Mouse (Mus musculus) left cerebral cortex, adult 6 months (tissue): ENCODE results near the gene BB287469. TPM values are rescaled to one million over a fixed set of nuclear protein-coding genes. Genes with fewer than 3 reads are reported as not detected.

Experiments used
- long read RNA-seq, 2 experiments: library from polyadenylated mRNA; unstranded; transcript quantifications; one replicate each; pipeline ENCODE4 v2.0.0; 2019 to 2020
- polyA plus RNA-seq: library from polyadenylated mRNA; unstranded; fragments of <200 nt; fragmentation: Nextera tagmentation; gene quantifications from 2 replicates; pipeline ENCODE4 v1.2.3, GENCODE M21; 2021

Gene BB287469
- polyA plus RNA-seq = not detected in 2 replicates
- long read RNA-seq, experiment 1 = 0 reads
- long read RNA-seq, experiment 2 = 0 reads

DNA sequence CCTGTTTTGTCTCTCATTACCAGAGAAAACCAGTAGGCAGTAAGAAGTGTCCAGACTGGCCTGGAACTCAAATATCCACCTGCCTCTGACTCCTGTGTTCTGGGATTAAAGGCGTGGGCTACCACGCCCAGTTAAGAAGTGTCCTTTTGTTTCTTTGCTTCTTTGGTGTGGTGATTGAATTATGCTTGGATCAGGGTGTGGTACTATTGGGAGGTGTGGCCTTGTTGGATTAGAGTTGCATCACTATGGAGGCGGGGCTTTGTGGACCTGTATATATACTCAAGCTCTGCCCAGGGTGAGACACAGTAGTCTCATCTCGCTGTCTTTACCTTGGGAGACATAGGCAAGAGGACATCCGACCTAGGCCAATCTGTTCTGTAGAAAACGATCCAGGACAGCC lies at the start of gene BB287469:
Gene BB287469 (plus strand): TSS at position 301 of the 400 bp plus-strand sequence.

GRCm38 (mm10) chr12:87775655-87776054 lies 40.7 kb upstream of the BB287469 start, which contains the start of gene Gm21319:
Gm21319 (minus strand) TSS chr12:87775755.

DNA sequence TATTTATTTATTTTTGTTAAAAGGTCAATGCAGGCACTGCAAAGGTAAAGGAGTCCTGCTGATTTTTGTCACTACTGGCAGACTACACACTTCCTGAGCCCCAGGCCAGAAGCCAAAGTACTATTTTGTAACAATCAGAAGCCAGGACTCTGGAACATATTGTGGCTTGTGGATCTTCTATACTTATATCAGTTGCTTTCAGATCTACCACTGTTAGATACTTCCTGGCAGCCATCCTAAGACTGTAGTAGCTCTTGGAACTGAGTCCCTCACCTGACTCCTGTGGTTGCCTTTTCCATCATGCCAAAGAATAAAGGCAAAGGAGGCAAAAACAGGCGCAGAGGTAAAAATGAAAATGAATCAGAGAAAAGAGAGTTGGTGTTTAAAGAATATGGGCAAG lies 21.2 kb upstream of the BB287469 start, which contains the start of gene Gm21936:
Gene Gm21936 (plus strand): TSS at position 301 of the 400 bp plus-strand sequence.

DNA sequence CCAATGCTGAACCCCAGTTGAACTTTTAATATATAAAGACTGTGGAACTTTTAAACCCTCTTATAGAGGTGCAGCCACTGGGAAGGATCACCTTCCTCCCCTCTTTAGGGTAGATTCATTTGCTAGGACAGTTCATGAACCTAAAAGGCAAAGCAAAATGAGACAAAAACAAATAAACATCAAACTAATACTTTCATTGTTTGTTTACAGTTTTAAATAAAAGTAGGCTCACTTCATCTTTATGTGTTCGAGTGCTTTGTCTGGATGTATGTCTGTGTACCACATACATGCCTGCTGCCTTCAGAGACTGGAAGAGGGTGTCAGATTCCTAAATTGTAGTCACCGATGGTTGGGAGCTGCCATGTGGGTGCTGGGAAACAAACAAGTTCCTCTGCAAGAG lies 25.9 kb downstream of the BB287469 start, which contains the start of gene Gm2001:
Gene Gm2001 (minus strand): TSS at position 101 of the 400 bp plus-strand sequence.

Other genes with a start within 250 kb of the BB287469 start
- gene Oog1, start 213.9 kb upstream of the BB287469 start, polyA plus RNA-seq = not detected in 2 replicates
- gene Gm4027, start 197.7 kb upstream of the BB287469 start, polyA plus RNA-seq = not detected in 2 replicates
- not detected in 2 replicates for gene Gm16381, start 172.0 kb upstream of the BB287469 start, polyA plus RNA-seq
- gene Gm21319, start 40.8 kb upstream of the BB287469 start, polyA plus RNA-seq = not detected in 2 replicates
- not detected in 2 replicates for gene Gm21936, start 21.1 kb upstream of the BB287469 start, polyA plus RNA-seq
- not detected in 2 replicates for gene Gm2001, start 25.8 kb downstream of the BB287469 start, polyA plus RNA-seq
- not detected in 2 replicates for gene Gm2016, start 57.5 kb downstream of the BB287469 start, polyA plus RNA-seq
- gene Gm2022, start 78.8 kb downstream of the BB287469 start, polyA plus RNA-seq = not detected in 2 replicates
- not detected in 2 replicates for gene Gm2035, start 103.3 kb downstream of the BB287469 start, polyA plus RNA-seq
- gene Gm2042, start 137.5 kb downstream of the BB287469 start, polyA plus RNA-seq = not detected in 2 replicates
- gene Gm2075, start 195.3 kb downstream of the BB287469 start, polyA plus RNA-seq = not detected in 2 replicates
- gene Gm6803, start 202.2 kb downstream of the BB287469 start, polyA plus RNA-seq = not detected in 2 replicates
- gene Gm2056, start 210.4 kb downstream of the BB287469 start, polyA plus RNA-seq = not detected in 2 replicates